Mouse (Mus musculus) heart, adult 2 months (tissue): ENCODE results near the gene Serinc4.
"Not testable (repeated sequence)": the region's sequence is repeated elsewhere in the genome, so short reads cannot be mapped to it uniquely, and the experiment has no call there.

ENCODE experiments used
- CTCF ChIP-seq: fragments of 200-600 bp; IDR thresholded peaks from 2 replicates; pipeline ENCODE4 v1.8.1; 2022; ENCODE audit warnings: antibody characterized with exemption, mild to moderate bottlenecking, moderate library complexity
- EP300 ChIP-seq: fragments of 200-500 bp; IDR thresholded peaks from 2 replicates; pipeline ENCODE4 v1.6.1; 2011; ENCODE audit warnings: low read depth, low read length, control low read depth; ENCODE audit not compliant: insufficient read depth

DNA sequence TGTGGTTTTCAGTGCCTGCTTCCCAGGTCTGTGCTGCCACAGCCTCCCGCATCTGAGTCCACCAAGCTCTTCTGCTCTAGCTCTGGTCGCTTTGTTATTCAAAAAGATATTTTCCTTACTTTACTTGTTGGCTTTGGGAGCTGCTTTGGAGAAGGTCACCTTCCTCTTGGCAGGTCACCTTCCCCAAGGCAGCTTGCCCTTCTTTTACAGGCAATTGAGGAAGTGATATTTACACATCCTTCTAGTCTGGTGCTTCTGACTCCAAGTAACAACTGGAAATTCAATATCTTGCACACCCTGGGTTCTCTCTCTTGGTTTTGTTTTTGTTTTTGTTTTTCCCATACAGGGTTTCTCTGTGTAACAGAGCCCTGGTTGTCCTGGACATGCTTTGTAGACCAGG is 27.8 kb upstream of the Serinc4 start:
- TF ChIP-seq CTCF, EP300: not testable (repeated sequence)
